Mouse (Mus musculus) naive thymus-derived CD4-positive, alpha-beta T cell, adult 2 months (primary cell): ENCODE results near the gene Cox6a1.
A peak's percentile ranks its signal among the peaks of the same experiment; 100 is the strongest.

Experiments
- DNase-seq: peaks from one replicate; pipeline ENCODE4 v3.0.0-alpha.2; 2011; ENCODE audit warnings: low read depth

Gene Cox6a1

GRCm38 (mm10) chr5:115300792-115301614 is 47.8 kb downstream of the Cox6a1 start, which contains the start of gene Dynll1:
Gene Dynll1, minus strand, starts transcription at chr5:115300999.
- peak; percentile 100 for DNase-seq

DNA sequence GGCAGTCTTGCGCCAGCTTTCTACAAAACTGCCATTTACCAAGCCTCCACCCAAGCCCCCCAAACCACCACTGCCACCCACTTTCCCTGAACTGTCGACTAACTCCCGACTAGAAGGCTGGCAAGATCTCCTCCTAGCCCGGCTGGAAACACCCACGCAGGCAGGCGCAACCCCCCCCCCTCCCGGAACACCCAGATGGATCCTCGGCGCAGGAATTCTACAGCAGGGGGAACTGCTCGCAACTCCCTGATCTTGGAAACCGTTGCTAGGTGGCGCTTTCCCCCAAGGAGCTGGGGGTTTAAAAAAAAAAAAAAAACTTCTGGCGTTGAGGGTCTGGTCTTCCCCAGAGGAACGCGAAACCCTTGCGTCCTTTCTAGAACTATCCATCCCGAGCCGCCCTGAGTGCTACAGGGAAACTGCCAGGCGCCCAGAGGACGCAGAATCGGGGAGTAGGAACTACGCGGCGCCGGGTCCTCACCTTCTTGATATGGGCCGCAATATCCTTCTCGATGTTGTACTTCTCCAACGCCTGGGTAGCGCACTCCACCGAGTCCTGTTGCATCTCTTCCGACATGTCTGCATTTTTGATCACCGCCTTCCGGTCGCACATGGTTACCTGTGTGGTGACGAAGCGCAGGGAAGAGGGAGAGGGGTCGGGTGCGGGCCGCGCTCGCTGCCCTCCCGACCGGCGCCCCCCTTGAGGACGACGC is 48.6 kb downstream of the Cox6a1 start:
- DNase-seq, result no peak

DNA sequence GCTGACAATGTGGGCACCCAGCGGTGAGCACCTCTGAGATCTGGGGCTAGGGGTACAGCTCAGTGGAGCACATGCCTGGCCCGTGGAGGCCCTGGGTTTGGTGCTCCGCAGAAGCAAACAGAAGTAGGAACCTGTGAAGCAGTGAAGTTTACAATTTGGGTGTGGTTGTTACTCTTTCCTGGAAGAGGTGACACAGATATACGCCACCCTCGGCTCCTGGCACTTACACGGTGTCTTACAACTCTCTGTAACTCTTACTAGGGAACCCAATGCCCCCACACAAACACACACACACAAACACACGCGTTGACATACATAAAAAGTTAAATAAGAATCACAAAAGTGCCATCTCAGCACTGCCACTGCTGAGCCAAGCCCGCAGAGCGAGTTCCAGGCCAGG is 52.4 kb downstream of the Cox6a1 start:
- no peak for DNase-seq
